Mouse (Mus musculus) left cerebral cortex, postnatal 25 days (tissue): ENCODE measurements at regions not wholly inside any gene's neighbourhood (a gene's known extent, or its start where the extent isn't known, plus 50 kb on each side); places are given as distances from the start of the nearest gene placed in this dataset.

ENCODE experiments used
- DNase-seq, 2 experiments: peaks; one replicate each; pipeline ENCODE4 v3.0.0; 2022; ENCODE audit warnings: low spot score in 2 of 2, mixed read lengths in 1 of 2
- intact Hi-C: fragments of 180-260 bp; cut with DNase I; formaldehyde crosslinking; loops from one replicate; pipeline ENCODE4 v1.15.1; 2025

- DNase-seq = no peak
- intact Hi-C loops = no loop called here
Measured at GRCm38 (mm10) chr13:84639087-84640022, 417.3 kb downstream of the Tmem161b start.

GRCm38 (mm10) chr13:84644024-84644423 is 421.9 kb downstream of the Tmem161b start:
- no peak for DNase-seq
- intact Hi-C loops = no loop called here

- DNase-seq = no peak
- intact Hi-C loops = no loop called here
Measured at GRCm38 (mm10) chr13:84646899-84647298, 424.8 kb downstream of the Tmem161b start.

DNA sequence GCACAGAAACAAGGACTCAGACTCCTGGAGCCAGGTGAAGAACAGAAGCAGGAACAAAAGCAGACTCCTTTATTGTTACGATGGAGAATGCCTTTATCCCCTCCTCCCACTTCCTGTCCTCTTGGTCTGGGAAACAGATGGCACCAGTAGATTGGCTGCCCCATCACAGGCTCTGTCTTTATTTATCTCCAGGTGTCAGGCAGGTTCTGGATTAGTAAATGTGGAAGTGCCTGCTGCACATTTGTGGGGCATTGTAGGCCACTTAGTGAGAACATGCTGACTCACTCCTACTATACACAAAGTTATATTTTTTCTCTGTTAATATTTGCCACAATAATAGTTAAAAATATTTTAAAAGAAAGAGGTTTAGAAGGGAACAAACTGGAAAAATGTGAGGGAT is 426.0 kb downstream of the Tmem161b start:
- no peak for DNase-seq
- intact Hi-C loops = no loop called here

GRCm38 (mm10) chr13:84663967-84664366 is 441.9 kb downstream of the Tmem161b start:
- peak in 1 of 2 experiments; percentile 24 for DNase-seq
- intact Hi-C loops = no loop called here

DNA sequence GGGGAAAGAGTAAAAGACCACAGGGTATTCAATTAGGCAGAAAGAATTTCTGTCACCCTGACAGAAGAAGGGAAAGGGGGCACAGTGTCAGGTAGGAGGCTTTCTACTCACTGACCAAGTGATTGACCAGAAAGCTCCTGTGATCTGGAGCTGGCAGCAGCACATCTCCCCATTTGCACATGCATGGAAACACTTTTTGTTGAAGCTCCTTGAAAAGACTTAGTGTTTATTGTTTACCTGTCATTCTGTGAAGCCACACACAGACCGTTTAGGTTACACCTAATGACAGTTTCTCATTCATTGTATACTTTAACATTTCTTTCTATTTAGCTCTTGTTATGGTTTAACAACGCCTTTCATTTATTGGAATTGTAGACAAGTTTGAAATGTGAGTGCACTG is 458.9 kb downstream of the Tmem161b start:
- intact Hi-C loops = no loop called here
- no peak for DNase-seq

- DNase-seq = peak; percentile 10 to 28
- intact Hi-C loops = no loop called here
Measured at GRCm38 (mm10) chr13:84685930-84686329, 463.8 kb downstream of the Tmem161b start.

DNA sequence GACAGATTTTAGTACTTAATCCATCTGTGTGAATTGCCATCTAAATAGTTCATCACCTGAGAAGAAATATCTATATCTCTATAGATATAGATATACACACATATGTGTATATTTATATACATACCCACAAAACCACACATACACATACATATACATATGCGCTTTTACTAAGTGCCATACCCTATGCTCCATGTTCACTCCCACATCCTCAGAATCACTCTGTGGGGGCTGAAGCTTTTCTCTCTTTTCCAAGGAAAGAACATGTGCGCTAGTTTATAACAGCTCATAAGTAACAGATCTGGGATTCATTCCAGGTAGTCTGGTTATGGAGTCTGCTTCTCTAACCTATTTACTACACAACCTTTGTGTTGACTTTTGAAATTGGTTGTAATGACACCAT is 471.4 kb downstream of the Tmem161b start:
- peak in 1 of 2 experiments; percentile 14 for DNase-seq
- intact Hi-C loops = no loop called here

DNA sequence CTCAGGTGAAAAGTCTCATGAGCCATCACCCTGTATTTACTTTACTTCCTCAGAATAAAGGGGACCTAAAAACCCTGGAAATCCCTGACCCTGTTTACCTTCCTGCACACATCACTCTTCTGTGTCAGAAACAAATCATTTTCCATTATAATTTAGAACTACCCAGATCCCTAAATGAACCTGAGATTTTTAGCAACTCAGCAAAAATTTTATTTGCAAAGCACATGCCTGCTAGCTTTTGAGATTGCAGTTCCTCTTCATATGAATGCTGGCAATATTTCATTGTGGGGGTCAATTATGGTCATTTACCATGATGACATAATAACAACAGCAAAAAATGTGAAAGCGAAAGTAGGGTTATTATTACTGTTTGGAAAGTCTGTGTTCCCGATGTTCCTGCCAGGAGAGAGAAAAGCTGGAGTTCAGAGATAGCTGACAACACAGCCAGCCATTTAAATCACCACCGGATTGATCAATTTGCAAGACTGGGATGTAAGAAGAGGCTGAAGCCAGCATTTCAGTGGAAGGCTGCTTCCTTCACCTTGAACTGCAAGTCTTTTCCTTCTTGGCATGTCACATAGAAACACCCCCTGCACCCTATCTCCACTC is 476.5 kb downstream of the Tmem161b start:
- DNase-seq = no peak
- intact Hi-C loops = no loop called here

- DNase-seq = peak in 1 of 2 experiments; percentile 15
Measured at GRCm38 (mm10) chr13:84741231-84741630, 448.0 kb upstream of the Ccnh start.

DNA sequence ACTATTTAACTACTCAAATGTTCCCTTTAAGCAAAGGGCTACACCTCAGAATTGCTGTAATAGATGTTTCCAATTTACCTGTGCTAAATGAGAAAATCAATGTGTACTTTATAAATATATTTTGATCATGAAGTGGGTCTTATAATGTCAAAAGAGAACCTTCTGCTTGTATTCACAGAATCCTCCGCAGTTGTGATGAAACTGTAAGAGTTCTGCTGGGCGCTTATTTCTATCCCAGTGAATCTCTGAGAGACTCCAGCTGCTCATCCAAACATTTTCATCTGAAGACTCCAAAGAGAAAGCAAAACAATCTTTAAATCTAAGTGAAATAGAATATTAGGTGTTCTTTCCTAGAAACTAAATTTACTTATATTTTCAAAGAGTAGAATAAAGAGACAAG is 440.9 kb upstream of the Ccnh start:
- intact Hi-C loops = no loop called here
- no peak for DNase-seq

More at GRCm38 (mm10) chr13:84741231-84741630, 448.0 kb upstream of the Ccnh start:
- intact Hi-C loops = loop anchor here (5.0 kb wide), 1 partner anchor 109 kb away; no protein-coding TSS in a partner anchor

- DNase-seq = no peak
- intact Hi-C loops = no loop called here
Measured at GRCm38 (mm10) chr13:84749214-84749613, 440.0 kb upstream of the Ccnh start.

DNA sequence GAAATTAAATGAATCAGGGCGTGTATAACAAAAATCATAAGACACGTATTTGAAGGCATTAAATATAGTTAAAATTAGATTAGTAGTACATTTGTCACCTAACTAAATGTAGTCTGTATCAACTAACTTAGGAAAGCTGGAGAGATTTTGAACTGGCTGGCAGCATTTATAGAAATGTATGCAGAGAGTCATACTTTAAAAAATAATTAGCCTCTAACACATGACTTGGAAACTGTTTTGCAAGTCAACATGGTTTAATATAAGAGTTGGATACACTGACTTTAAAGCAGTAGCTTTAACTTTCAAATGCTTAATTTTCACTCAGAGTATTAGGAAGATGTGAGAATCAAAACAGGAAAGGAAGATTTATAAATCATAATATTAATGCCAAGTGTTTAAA is 439.1 kb upstream of the Ccnh start:
- no peak for DNase-seq
- intact Hi-C loops = loop anchor here (10.0 kb wide), 3 partner anchors 1605 to 1845 kb away; no protein-coding TSS in a partner anchor

DNA sequence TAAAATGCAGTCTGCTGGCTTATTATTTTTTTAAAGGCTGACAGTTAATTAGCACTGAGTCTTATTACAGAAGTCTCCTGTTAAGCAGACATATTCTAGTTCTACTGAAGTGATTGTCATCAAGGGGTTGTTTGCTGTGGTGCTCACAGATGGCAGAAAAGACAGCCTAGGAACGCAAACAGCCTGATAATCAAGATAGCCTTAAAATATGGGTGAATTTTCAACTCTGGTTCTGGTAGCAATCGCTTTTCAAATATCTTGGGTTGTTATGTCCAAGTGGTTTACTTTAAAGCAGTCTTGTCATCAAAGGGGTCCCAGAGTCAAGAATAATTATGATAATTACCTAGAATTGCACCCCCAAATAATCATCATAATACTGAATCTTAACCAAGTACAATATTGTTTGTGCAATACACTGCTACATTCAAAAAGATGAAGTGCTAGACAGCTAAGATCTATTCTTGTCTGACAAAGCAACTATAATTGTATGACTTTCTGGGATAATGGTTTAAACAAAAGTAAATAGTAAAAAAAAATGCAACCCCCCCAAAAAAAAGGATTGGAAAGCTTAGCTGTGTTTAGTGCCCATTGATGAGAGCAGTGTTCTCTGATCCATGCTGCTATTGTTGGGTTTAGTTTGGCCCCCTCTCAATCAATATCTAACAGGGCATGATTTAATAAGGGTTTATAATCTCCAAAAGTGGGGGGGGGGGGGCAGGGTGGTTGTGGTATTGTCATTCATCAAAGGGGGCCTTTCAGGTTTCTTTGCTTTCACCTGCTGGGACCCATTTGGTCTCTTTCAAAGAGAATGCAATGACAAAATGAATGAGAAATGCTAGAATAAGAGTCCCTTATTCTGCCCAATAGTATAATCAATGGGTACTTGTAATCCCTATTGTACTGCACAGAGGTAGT is 437.4 kb upstream of the Ccnh start:
- intact Hi-C loops = loop anchor here (2.0 to 10.0 kb wide), 4 partner anchors 691 to 1847 kb away; no protein-coding TSS in a partner anchor
- DNase-seq = no peak

DNA sequence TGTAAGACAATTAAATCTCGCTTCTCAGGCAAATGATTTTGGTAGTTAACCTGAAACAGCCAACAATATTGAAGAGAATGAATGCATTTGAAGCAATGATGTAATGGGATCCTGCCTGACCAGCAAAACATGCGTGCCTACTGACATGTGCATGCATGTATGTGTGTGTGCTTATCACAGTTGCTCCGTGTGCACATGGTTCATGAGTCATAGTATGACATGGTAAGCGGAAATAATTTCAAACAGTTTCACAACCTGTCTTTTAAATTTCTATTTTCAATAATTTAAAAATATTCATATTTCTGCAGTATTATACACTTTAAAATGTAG is 436.8 kb upstream of the Ccnh start:
- no peak for DNase-seq
- intact Hi-C loops = loop anchor here (2.0 to 10.0 kb wide), 4 partner anchors 692 to 1848 kb away; no protein-coding TSS in a partner anchor

DNA sequence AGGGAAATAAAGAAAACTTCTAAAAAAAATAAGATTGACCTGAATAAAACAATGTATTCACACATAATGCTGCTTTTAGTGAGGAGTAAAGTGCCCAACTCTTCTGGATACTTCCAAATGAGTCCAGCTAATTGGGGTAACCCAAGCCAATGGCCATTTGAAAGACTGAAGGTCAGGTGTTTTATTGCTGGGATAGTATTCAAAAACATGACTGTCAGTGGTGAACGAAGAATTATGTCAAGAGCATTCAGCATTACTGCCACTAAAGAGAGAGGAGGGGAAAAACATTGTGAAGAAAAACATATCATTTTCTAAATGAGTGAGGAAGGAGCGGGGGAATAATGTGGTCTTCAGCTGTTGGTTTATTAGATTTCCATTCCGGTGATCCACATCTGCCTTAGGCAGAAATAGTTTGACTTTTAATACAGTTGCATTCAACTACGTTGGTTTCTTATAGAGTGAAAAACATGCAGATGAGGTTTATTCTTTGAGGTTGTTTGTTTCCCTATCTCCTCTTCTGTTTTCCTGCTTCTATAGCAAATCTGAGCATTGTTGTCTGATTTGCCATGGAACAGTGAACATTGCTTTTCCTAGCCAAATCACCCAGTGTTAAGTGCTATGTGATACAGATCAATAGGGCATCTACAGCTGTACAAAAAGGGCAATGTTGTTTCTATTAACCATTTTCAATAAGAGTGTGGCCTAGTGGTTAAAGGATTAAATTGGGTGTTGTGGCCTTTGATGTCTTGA is 435.3 kb upstream of the Ccnh start:
- DNase-seq = no peak
- intact Hi-C loops = loop anchor here (2.0 to 10.0 kb wide), 5 partner anchors 693 to 1849 kb away; no protein-coding TSS in a partner anchor

DNA sequence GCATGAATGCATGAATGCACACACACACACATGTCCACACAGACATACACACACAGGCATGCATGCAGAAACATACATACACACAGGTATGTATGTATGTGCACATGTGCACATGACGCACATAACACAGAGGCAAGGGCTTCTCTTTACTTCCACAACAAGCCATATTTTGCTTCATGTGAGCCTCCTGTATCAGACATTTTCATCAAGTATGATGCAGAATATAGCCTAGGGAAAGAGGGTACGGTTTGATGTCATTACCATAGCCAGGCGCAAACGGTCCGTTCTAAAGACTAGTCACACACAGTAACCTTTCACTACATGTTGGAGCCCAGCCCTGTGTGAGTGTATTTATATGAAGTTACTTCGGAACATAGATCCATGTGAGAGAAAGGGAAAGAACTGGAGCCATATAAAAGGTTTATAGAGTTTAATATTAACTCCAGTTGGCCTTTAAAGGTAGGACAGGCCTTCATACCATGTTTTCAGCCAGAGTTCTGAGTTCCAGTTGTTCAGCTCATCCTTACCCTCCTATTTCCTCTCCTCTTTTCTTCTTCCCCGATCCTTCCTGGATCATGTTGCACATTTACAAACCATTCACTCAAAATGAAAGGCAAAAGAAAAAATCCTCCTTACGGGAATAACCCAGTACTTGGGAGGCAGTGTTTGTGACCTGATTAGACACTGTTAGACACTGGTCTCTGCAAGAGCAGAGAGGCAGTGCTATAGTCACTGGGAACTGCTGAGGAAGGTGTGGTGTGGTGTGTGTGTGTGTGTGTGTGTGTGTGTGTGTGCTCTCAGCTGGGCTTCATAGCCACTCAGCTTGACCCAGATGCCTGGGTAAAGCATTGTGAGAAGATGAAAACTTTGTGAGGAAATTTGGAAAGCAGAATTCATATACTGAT is 434.1 kb upstream of the Ccnh start:
- no peak for DNase-seq
- intact Hi-C loops = loop anchor here (2.0 to 10.0 kb wide), 8 partner anchors 143 to 1850 kb away; partner anchors contain the start of gene Tmem161b

- intact Hi-C loops = loop anchor here (5.0 to 10.0 kb wide), 7 partner anchors 145 to 1852 kb away; partner anchors contain the start of gene Tmem161b
- no peak for DNase-seq
Measured at GRCm38 (mm10) chr13:84756796-84757335, 432.3 kb upstream of the Ccnh start.
